Mouse (Mus musculus) kidney, postnatal 0 days (tissue): ENCODE data around the gene Pole4. TPM values are rescaled to one million over a fixed set of nuclear protein-coding genes. Genes with fewer than 3 reads are reported as not detected.
A peak's percentile ranks its signal among the peaks of the same experiment; 100 is the strongest.

Experiments
- ATAC-seq: fragments of 200-750 bp; cut with Nextera tagmentation; replicated peaks from 2 replicates; pipeline ENCODE4 v1.8.0; 2017; ENCODE audit warnings: low read depth, moderate number of reproducible peaks, moderate TSS enrichment, moderate library complexity; ENCODE audit not compliant: low FRiP score
- DNase-seq: peaks from one replicate; pipeline ENCODE4 v3.0.0-alpha.2; 2016; ENCODE audit warnings: low spot score
- H3K27ac ChIP-seq: fragments of 300-500 bp; sonication (generic); 2 replicates; pipeline ENCODE4 v1.5.1; 2014; ENCODE audit warnings: mild to moderate bottlenecking
- H3K27me3 ChIP-seq: fragments of 300-500 bp; sonication (generic); 2 replicates; pipeline ENCODE4 v1.6.1; 2014; ENCODE audit warnings: low read length, mixed read lengths; ENCODE audit not compliant: insufficient read depth
- H3K36me3 ChIP-seq: fragments of 300-500 bp; sonication (generic); 2 replicates; pipeline ENCODE4 v1.6.1; 2014; ENCODE audit warnings: low read length, mixed read lengths; ENCODE audit not compliant: insufficient read depth
- H3K4me1 ChIP-seq: fragments of 300-500 bp; sonication (generic); replicated peaks from 2 replicates; pipeline ENCODE4 v1.6.1; 2014; ENCODE audit warnings: antibody characterized with exemption, low read length, mixed read lengths; ENCODE audit not compliant: insufficient read depth
- H3K4me2 ChIP-seq: fragments of 300-500 bp; sonication (generic); 2 replicates; pipeline ENCODE4 v1.6.1; 2014; ENCODE audit warnings: mild to moderate bottlenecking, low read length, moderate library complexity, mixed read lengths
- H3K4me3 ChIP-seq: fragments of 300-500 bp; sonication (generic); replicated peaks from 2 replicates; pipeline ENCODE4 v1.5.1; 2014; ENCODE audit warnings: low read depth, low read length
- H3K9ac ChIP-seq: fragments of 300-500 bp; sonication (generic); 2 replicates; pipeline ENCODE4 v1.6.1; 2014; ENCODE audit warnings: low read depth, low read length
- H3K9me3 ChIP-seq: fragments of 300-500 bp; sonication (generic); replicated peaks from 2 replicates; pipeline ENCODE4 v1.6.1; 2016; ENCODE audit warnings: low read length, inconsistent platforms, mixed read lengths
- CTCF ChIP-seq: IDR thresholded peaks from 2 replicates; pipeline ENCODE4 v1.5.1; 2016; ENCODE audit warnings: antibody characterized with exemption, low read depth, mild to moderate bottlenecking, moderate library complexity
- WGBS: fragments of 180-500 bp; shearing (Covaris S2); extraction: QIAGEN DNeasy Blood & Tissue Kit; methylation state at CpG from one replicate; pipeline ENCODE4 v1.1.7; 2014; 5-methylcytosine and 5-hydroxymethylcytosine counted together
- polyA plus RNA-seq: library from polyadenylated mRNA; unstranded; fragments of >200 nt; fragmentation: Nextera tagmentation; extraction: Ambion mirVana; gene quantifications from 2 replicates; pipeline ENCODE4 v1.2.1, GENCODE M21; 2015

Gene Pole4
- polyA plus RNA-seq, 1 experiment from 2014 or later, result 123 TPM

- Histone ChIP-seq H3K27me3 (no peaks in the 10 kb centered on the region), H3K9ac (no peak overlapping the region), H3K4me1 (no peaks in the 10 kb centered on the region), H3K36me3 (no peaks in the 10 kb centered on the region; the same call in 1 of the 2 replicates), H3K4me3 (no peak overlapping the region), H3K27ac (no peak overlapping the region), H3K4me2 (no peak overlapping the region), H3K9me3 (no peaks in the 10 kb centered on the region)
- no peak for TF ChIP-seq CTCF
- 84% methylated on average over 27 of the region's 27 CpGs for WGBS
- ATAC-seq (peak; percentile 61; the same call in 1 of the 2 replicates), DNase-seq (no peak)
Observed at GRCm38 (mm10) chr6:82737634-82738540, 32.7 kb upstream of the Pole4 start.

- ATAC-seq (peak; percentile 65), DNase-seq (no peak)
- 0 out of 2 replicates have a peak, but pooled peaks cover 1% of the 10 kb centered on the region for H3K36me3 ChIP-seq
- no peaks in the 10 kb centered on the region for H3K9me3 ChIP-seq
- no peak overlapping the region for H3K4me3 ChIP-seq
- 82% methylated on average over 25 of the region's 25 CpGs for WGBS
- H3K9ac ChIP-seq, result no peak overlapping the region
- no peaks in the 10 kb centered on the region for H3K27me3 ChIP-seq
- H3K4me2 ChIP-seq, result no peak overlapping the region
- H3K4me1 ChIP-seq, result no peaks in the 10 kb centered on the region
- TF ChIP-seq CTCF, result no peak
- H3K27ac ChIP-seq, result no peak overlapping the region
Observed at GRCm38 (mm10) chr6:82736626-82737600, 31.7 kb upstream of the Pole4 start.

GRCm38 (mm10) chr6:82735347-82735746 is 30.2 kb upstream of the Pole4 start:
- Histone ChIP-seq H3K27ac (no peak overlapping the region), H3K9ac (no peak overlapping the region), H3K4me2 (no peak overlapping the region), H3K36me3 (0 out of 2 replicates have a peak, but pooled peaks cover 5% of the 10 kb centered on the region), H3K4me3 (no peak overlapping the region), H3K4me1 (no peaks in the 10 kb centered on the region), H3K9me3 (no peaks in the 10 kb centered on the region), H3K27me3 (no peaks in the 10 kb centered on the region)
- peak; percentile 68 for TF ChIP-seq CTCF
- DNase-seq (peak; percentile 35), ATAC-seq (no peak)
- WGBS, result 83% methylated on average over 7 of the region's 7 CpGs

GRCm38 (mm10) chr6:82728635-82729034 is 23.5 kb upstream of the Pole4 start:
- Histone ChIP-seq H3K27ac (no peak overlapping the region), H3K4me3 (no peak overlapping the region), H3K9me3 (no peaks in the 10 kb centered on the region), H3K9ac (no peak overlapping the region), H3K27me3 (no peaks in the 10 kb centered on the region), H3K36me3 (0 out of 2 replicates have a peak, but pooled peaks cover 10% of the 10 kb centered on the region), H3K4me2 (no peak overlapping the region), H3K4me1 (no peaks in the 10 kb centered on the region)
- ATAC-seq, result 0 out of 2 replicates have a peak, but pooled peaks have one; percentile 25
- no peak for TF ChIP-seq CTCF
- WGBS, result 92% methylated on average over 21 of the region's 21 CpGs
- DNase-seq, result no peak

GRCm38 (mm10) chr6:82727206-82727605 is 22.0 kb upstream of the Pole4 start:
- no peak for TF ChIP-seq CTCF
- ATAC-seq (no peak), DNase-seq (no peak)
- Histone ChIP-seq H3K27me3 (no peaks in the 10 kb centered on the region), H3K4me1 (peaks cover 5% of the 10 kb centered on the region; the same call in 1 of the 2 replicates), H3K9ac (no peak overlapping the region), H3K4me2 (no peak overlapping the region), H3K4me3 (no peak overlapping the region), H3K27ac (no peak overlapping the region), H3K36me3 (0 out of 2 replicates have a peak, but pooled peaks cover 10% of the 10 kb centered on the region), H3K9me3 (no peaks in the 10 kb centered on the region)
- WGBS, result 81% methylated on average over 13 of the region's 13 CpGs
